Mouse (Mus musculus): ENCODE measurements around the gene Adamts12. TPM values are rescaled to one million over a fixed set of nuclear protein-coding genes. Genes with fewer than 3 reads are reported as not detected.

The Adamts12 gene
- total RNA-seq, 2 experiments from 2014 or later = 2.3 to 3.4 TPM

DNA sequence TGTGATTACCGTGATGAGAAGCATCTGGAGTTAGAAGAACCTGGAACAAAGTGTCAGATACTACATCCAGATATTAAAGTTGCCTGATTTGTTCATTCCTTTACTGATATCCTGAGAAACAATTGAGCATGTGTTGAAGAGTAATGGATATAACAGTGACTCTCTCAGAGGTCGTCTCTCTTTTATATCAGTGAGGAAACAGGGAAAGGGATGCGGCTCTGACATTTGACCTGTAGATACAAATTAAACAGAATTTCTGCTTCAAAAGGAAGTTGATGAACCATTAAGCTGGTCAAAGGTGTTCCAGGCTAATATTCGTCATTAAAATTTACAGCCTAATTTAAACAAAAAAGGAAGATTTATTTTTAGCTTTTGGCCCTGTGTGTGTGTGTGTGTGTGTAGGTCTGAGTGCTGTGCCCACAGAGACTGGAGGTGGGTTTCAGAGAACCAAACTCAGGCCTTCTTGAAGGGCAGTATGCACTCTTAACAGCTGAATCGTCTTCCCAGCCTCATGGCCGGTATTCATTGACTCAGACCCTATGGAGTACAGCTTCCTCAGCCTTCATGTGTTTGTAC lies 216.2 kb downstream of the Adamts12 start:
- no peak for DNase-seq (ENCODE audit: low spot score in 2 of 2)

DNA sequence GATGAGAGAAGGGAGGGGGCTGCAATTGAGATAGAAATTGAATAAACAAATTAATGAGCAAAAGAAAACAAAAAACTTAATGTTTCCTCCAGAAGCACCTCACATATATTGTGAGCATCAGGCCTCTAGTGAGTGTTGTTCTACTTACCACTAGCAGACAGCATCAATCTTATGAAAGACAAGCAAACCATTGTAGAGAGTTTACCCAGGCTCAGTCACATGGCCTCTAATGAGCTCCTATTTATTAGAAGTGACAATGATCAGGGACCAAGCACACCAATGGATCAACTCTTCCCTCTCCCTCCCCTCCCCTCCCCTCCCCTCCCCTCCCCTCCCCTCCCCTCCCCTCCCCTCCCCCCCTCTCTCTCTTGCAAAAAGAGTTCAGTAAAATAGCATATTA lies 218.6 kb downstream of the Adamts12 start:
- no peak for DNase-seq (ENCODE audit: low spot score in 2 of 2)

DNA sequence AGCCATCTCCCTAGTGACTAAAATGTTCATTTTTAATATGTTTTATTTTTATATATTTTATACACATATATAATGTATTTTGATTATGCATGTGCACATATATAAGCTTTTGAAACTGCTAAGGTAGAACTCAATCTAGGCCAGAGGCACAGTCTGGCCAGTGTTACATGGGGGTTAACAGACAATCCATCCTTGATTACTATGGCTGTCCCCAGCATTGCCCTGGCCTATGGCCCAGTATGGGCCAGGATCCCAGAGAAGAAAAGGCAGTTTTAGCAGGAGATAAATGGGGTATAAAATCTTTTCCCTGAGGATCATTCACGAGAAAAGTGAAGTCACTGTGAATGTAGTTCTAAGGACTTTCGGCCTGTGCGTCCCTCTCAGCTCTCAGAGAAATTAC lies 223.2 kb downstream of the Adamts12 start:
- no peak for DNase-seq (ENCODE audit: low spot score in 2 of 2)

DNA sequence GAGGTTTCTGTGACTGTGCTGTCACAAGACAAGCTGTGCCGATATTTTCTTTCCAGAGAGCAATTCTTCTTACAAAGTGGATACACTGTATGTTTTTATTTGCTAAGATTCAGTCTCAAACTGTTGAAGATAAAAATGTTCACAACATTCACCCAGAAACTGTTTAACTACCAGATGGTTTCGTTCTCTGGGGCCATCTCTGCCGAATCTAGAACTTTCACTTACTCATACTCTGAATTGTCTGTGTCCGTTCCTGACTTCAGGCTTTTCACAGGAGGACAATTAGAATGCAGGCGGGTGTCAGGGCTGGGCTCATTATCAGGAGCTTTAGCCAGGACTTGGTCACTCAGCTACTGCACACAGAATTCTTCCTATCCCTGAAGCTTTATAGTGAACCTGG lies 227.7 kb downstream of the Adamts12 start:
- no peak for DNase-seq (ENCODE audit: low spot score in 2 of 2)

DNA sequence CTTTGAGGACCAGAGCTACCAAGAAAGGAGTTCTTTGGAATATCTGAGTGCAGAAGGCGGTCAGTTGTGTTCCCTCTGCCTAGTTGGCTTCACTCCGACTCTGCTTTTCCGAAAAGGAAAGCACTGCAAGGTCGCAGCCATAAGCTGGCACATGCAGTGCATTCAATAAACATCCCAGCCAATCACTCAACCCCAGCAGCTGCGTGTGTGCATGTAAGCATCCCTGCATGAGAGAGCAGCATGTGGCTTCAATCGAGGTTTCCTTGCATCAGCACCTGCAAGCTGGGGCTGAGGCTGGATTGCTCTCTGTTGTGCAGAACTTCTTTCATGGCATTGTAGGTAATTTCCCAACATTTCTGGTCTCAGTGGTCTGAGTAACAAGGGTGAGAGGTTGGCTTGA lies 230.4 kb downstream of the Adamts12 start:
- DNase-seq (ENCODE audit: low spot score in 2 of 2) = no peak

DNA sequence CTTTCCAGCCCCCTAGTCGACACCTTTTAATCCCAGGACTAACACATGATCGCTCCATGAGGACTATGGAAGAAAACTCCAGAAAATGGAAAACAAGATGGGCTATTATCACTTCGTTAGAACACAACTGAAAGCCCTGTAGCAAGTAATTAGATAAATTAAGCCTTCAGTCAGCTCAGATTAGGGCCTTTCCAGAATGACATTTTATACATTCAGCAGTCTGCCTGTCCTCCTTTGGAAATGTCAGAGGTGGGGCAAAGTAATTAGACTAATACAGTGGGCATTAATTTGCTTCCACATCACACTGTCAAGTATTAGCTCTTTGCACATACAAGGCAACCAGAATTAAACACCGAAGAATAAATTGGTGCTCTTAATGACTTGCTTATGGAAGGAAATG lies 233.4 kb downstream of the Adamts12 start:
- no peak for DNase-seq (ENCODE audit: low spot score in 2 of 2)

DNA sequence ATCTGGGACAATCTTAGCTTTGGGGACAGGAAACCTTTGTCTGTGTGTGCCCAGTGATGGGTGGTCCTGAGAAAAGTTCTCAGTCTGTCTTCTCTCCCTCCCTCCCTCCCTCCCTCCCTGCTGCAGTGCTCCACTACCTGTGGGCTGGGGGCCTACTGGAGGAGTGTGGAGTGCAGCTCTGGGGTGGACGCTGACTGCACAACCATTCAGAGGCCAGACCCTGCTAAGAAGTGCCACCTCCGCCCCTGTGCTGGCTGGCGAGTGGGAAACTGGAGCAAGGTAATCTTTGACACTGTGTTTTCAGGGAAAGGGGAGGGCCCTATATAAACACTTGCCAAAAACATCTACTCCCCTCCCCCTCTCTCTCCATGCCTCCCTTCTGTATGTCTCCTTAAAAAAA lies 252.5 kb downstream of the Adamts12 start:
- DNase-seq (ENCODE audit: low spot score in 2 of 2) = no peak

DNA sequence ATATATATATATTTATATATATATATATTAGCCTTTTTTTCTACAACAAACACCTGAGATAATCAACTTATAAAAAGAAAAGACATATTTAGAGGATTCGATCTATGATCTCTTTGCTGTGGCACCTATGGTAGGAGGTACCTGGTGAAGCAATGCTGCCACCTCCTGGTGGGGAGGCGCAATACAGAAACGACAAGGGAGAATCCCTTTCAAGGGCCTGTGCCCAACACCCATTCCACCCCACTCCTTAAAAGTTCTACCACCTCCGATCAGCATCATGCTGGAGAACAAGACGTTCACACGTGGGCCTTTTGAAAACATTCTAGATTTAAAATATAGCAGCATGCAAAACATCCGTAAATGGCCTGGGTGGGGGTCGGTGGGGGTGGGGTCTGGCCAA lies 255.9 kb downstream of the Adamts12 start:
- DNase-seq (ENCODE audit: low spot score in 2 of 2) = peak; percentile 46 to 59

DNA sequence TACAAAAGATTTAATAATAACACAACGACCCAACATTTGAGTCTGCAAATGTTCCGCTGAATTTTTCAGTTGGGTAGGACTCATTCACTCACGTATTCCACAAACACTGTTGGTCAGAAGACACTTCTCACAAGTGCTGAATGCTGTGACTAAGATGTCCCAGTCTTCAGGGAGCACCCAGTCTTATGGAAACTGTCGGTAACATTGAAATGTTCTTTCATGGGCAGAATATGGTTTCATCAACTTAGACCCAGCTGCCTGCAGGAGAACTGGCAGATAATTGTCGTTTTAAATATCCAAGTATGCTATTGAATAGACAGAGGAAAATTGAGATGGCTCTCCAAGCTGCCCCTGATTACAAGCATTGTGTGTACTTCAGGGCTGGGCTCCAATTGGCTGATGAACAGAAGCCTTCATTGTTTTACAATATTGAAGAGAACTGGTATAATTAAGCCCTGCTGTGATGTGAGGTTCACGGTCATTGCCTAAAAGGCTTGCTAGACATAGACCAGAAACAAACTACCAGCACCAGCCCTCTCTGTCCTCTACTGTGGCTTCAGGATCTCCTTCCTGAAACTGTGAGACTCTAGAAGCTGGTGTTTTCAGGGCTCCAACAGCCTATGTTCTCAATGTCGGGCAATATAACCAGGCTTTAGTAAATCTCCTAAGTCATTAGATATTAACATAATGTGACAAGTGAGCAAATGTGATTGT lies 275.0 kb downstream of the Adamts12 start:
- no peak for DNase-seq (ENCODE audit: low spot score in 2 of 2)

DNA sequence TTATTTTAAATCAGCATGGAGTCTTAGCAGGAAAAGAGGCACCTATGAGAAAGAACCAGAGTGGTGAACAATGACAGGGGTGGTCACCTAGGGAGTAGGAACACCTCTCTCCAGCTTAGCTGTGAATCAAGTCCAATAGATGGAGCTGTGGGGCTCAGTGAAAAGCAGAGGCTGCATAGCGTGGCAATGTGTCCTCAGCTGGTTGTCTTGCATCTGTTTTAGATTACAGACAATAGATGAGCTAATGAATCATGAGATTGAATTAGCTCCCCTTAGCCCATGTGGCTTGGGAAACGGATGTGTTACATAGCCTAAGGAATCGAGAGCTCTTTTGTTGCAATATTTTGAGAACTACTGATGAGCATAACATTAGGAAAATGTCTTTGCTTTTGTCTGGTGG lies 291.3 kb downstream of the Adamts12 start:
- DNase-seq (ENCODE audit: low spot score in 2 of 2) = no peak

DNA sequence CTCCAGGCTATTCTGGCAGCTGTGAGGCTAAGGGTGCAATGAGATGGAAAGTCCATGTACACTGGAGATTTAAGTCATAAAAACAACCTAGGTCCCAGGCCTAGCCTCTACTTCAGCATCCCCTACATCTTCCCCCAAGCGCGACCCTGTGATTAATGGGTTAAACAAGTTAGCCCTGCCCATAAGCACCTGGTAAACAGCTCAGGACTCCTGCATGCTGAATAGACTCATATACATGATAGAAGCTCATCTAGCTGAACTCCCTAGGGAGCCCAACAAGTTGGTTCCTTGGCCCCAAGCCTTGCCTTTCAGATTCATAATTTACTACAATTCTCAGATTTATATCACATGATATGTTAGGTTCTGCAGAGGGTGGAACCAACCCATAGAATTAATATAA lies 292.9 kb downstream of the Adamts12 start:
- no peak for DNase-seq (ENCODE audit: low spot score in 2 of 2)

DNA sequence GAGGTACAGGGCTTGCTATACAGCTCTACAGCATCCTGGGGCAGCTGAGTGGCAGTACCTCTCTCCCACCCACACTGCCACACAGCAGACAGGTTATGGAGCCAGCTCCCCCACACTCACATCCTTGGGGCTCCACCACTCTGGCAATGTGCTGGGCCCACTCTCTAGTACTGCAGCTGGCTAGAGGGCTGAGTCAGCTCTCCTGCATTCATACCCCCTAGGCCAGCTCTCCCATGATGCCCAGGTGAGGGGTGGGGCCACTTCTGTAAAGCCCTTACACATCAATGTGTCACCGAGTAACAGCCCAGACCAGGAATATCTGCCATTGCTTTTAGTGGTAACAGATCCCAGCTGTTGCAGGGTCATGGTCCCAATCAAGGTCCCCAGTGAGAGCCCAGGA lies 296.3 kb downstream of the Adamts12 start:
- DNase-seq (ENCODE audit: low spot score in 2 of 2) = no peak

DNA sequence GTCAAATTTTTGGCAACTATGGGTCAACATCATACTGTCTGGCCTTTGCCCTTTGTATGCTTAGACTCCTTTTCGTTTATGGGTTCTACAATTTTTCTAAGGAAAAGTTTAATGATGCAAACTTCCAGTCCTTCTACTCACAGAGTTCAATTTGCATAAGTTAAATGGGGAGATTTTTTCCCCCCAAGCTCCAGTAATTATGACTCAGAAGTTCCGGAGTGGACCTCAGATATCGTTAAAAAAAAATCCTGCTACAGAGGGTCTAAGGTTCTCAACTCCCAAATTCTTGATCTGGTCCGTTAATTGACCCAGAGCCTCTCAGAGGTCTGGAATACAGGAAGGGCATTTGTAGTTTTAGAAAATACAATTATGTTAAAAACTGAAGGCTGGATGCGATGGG lies 297.2 kb downstream of the Adamts12 start:
- no peak for DNase-seq (ENCODE audit: low spot score in 2 of 2)

DNA sequence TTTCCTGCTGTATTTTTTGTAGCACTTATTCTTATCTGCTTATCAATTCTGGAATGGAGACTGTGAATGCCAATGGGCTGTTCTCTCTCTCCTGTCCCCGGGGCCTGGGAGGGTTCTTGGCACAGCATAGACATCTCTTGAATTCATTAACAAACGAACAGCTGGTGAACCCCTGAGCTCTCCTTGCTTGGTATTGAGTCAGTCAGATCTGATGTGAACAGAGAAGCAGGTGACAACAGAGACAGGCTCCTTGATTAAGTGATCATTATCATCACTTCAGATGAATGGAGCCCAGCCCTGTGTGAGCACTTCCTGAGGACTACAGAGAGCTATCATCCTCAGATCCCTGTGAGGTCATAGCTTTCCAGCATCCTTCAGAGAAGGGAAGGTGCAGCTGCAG lies 299.5 kb downstream of the Adamts12 start:
- no peak for DNase-seq (ENCODE audit: low spot score in 2 of 2)

DNA sequence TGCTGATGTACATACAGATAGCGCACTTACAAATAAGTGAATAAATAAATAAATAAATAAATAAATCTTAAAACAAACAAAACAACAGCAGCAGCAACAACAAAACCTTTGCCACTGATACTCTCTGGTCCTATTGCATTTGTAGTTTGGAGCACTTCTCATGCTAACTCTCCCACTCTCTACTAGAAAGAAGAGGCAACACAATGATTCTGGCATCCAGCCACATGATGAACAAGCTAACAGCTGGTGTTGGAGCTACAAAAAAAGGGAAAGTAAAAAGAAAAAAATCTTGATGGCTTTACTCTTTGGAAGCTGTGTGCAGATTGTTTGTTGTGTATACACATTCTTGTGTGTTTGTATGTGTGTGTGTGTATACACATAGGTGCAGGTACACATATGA lies 300.2 kb downstream of the Adamts12 start:
- DNase-seq (ENCODE audit: low spot score in 2 of 2) = no peak

DNA sequence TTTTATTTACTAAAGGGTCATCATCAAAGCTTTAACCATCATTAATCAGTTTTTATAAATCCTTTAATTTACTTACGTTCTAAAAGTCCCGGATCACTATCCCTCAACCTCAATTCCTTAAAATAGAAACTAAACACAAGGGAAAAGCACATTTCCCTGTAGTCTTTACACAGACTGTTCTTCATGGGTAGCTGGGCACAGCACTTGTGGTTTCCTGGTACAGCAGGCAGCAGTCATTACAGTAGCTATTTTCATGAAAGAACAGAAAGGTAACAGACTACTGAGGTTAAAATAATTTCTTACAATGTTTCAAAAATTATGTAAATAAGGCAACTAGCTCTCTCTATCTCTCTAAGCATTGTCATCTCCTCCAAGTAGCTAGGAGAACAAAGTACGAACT lies 305.0 kb downstream of the Adamts12 start:
- no peak for DNase-seq (ENCODE audit: low spot score in 2 of 2)

DNA sequence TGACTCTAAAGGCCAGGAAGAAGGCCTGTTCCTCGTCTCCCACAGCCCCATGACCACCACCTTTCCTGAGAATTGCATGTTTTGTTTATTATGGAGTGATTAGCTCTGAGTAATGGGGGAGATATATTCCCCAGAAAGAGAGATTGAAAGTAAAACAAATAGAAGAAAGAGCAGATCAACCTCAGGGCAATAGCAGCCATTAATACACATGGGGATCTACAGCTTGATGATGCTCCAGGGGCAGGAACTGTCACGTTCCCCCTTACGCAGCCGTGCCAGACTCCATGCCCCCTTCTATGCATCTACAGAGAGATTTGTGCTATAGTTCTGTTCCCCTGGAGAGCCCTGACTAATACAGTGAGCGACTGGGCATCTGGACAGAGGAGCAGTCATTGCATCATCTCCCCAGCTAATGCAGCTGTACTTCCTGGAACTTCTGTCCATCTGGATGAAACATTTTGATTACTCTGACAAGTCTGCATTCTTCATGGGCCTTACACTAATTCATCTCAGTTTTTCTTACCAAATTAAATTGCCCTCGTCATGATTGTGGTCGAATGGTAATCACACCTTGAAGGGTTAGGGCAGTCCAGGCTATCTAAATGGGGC lies 306.0 kb downstream of the Adamts12 start:
- DNase-seq (ENCODE audit: low spot score in 2 of 2) = no peak

DNA sequence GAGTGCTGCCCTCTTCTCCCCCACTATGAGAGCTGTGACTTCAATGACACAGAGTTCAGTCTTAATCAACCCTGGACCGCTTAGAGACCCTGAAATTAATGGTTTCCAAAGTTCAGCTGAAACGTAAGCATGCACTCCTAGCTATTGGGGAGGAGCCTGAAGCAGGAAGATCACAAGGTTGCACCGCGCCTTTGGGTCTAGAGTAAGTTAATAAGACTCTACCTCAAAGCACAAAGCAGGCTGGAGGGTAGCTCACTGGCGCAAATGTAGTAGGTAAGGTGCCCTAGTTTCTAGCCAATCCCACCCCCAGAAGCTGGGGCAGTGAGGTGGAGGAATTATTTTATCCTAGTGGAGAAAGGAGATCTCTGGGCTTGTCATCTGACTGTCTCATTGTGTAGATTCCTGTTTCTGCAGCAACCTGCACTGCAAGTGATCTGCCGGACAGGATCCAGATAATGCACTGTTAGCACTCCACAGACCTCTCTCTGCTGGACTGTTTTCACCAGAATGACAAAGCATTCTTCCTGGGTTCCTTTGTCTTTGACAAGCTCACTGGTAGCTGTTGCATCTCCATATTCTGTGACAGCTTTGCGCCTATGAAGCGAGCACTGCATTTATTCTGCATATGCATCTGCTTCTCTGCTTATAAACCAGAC lies 315.0 kb downstream of the Adamts12 start:
- no peak for DNase-seq (ENCODE audit: low spot score in 2 of 2)

DNA sequence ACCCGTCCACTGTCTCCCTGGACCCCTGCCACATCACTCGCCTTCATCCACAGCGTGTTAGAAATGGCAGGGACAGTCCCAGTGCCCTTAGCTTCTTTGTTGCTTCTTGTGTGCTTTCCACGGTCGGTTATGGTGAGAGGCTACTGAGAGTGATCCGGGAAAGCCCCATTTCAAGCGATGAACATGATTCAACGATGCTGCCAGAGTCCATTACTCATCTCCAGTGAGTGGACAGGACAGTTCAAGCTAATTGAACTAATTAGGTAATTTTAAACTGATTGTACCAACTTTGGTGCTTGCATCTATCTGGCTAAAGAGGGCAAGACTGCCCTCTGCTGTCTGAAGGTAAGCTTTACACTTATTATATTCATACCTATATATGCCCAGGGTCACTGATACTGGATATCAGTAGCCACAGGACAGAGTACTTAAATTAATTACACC lies 315.5 kb downstream of the Adamts12 start:
- no peak for DNase-seq (ENCODE audit: low spot score in 2 of 2)

DNA sequence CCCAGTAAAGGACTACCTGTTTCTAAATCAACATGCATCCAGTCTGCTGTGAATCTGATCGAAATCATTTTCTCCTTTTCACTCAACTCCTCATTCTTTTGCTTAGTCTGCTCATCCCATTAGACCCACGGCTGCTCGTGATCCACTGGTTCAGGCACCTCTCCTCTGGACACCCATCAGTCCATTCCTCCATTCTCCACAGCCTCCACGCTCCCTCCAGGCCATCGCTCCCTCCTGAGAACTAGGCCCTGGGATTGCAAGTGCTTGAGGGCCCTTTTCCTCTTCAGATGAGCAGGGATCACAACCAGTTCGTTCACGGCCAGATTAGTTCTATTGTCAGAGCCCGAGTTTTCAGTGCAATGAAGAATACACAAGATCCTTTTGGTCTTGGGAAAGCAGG lies 316.0 kb downstream of the Adamts12 start:
- DNase-seq (ENCODE audit: low spot score in 2 of 2) = no peak

DNA sequence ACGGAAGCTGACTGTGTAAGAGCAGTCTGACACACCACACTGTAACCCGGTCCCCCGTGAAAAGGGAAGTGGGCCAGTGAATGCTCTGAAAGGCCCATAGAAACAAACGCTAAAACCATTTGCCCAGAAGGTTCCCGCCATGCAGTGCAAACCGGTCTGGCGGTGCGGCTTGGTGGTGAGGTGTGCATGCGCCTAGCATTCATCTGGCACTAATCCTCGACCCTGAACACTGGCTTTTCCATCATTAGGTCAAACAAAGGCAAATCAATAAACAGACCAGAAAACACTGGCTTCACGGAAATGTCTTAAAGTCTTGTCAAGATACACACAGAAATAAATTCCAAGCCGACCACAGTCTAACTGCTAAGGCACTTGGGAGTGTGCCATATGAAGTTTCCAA lies 318.0 kb downstream of the Adamts12 start:
- no peak for DNase-seq (ENCODE audit: low spot score in 2 of 2)

DNA sequence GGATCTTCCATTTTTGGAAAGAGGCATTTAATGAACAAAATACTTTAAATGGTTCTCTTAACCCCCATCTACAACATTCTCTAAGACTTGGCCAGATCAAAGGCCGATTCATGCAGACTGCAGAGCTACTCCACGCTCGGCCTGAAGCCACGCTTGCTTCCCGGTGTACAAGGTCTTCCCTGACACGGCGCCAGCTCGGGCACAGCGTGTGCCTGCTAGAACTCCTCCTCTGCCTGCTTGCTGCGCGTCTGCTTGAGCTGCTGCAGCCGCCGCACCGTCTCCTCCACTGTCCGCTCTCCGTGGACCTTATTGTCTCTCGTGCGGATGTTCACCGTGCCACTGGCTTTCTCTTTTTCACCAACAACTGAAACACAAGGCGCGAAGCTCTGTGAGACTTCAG lies 319.2 kb downstream of the Adamts12 start:
- no peak for DNase-seq (ENCODE audit: low spot score in 2 of 2)
